Mouse (Mus musculus): ENCODE results near the gene Hadha.

GRCm38 (mm10) chr5:30072377-30072776, 82.6 kb downstream of the Hadha start:
- TF ChIP-seq CTCF (IDR thresholded peaks at IDR 0.05) = no peak
- TF ChIP-seq EP300 (IDR thresholded peaks at IDR 0.05) = no peak

Data from lung, postnatal 0 days (tissue).